Mouse (Mus musculus): ENCODE results near the gene Sin3a. TPM values are rescaled to one million over a fixed set of nuclear protein-coding genes. Genes with fewer than 3 reads are reported as not detected.

The Sin3a gene
- 10 to 100 TPM; 12.5 to 19.6 TPM for total RNA-seq (2021)
- long read RNA-seq, experiment 1, partial matches to known transcripts: 0 of 6 reads
- long read RNA-seq, experiment 1, other reads (novel, unspliced or antisense): 6 of 6 reads
- long read RNA-seq, experiment 2, full-length matches to known transcripts: 1 of 5 reads
- long read RNA-seq, experiment 2, partial matches to known transcripts: 0 of 5 reads
- long read RNA-seq, experiment 2, other reads (novel, unspliced or antisense): 4 of 5 reads

- peak; percentile 68 for DNase-seq
These were observed at the start of gene Sin3a for GRCm38 (mm10) chr9:57071801-57072351. TSS of gene Sin3a (plus strand) at chr9:57072040.

GRCm38 (mm10) chr9:57031756-57032155 lies 40.1 kb upstream of the Sin3a start:
- no peak for DNase-seq

- DNase-seq: no peak
These were observed 15.6 kb upstream of the Sin3a start for GRCm38 (mm10) chr9:57056237-57056636.

GRCm38 (mm10) chr9:57064164-57064563 lies 7.7 kb upstream of the Sin3a start:
- DNase-seq: no peak

DNA sequence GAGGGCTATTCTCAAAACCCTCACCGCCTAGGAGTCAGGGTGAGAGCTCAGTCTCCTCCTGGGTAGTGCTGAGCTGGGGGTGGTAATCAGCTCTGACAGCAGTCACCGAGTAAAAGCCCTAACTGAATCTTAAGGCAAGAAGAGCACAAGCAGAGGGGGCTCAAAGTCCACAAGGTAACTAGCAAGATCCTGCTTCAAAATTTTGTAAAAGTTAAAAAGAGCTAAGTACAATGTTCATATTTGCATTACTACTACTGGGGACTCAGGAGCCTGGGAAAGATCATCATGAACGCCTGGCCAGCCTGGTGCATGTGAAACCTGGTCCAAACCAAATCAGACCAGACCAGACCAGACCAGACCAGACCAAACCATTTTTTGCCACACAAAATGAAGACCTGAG lies 3.6 kb upstream of the Sin3a start:
- no peak for DNase-seq

DNA sequence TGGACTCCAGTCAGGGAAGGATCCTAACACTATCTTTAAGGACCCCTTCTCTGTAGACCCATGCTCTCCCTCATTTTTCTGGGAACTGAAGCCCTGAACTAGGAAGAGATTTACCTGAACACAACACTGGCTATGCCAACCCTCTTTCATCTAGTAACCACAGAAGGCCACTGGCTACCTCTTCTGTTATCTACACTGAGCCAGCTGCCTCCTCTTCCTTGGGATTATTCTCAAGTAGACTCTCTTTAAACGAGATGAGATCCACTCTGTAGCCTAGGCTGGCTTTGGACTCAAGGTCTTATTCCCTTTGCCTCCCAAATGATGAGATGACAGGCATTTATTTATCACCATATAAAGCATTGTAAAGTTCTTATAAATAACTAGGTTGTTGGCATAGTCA lies 1.6 kb upstream of the Sin3a start:
- no peak for DNase-seq

GRCm38 (mm10) chr9:57070800-57071545 lies 867 bp upstream of the Sin3a start:
- no peak for DNase-seq

DNA sequence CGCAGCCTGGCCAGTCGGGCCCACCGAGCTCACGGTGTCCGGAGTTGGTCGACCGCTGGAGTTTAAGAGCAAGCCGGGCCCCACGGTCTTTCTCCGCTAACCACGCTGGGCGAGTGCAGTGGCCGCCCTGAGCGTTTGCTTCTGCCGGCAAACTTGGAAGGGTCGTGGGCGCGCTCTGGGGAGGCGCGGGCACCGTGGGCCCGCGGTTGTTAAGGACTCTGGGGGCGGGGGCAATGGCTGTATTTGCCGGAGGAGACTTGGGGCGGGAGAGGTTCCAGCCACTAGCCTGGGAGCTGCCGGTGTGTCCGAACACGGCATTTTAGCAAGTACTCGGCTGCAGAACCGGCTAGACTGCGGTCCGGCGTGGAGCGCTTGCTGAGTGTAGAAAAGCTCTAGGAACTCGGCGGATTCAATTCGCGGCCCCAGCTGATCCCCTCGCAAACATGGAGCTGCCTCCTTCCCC lies 717 bp downstream of the Sin3a start:
- DNase-seq: no peak

DNA sequence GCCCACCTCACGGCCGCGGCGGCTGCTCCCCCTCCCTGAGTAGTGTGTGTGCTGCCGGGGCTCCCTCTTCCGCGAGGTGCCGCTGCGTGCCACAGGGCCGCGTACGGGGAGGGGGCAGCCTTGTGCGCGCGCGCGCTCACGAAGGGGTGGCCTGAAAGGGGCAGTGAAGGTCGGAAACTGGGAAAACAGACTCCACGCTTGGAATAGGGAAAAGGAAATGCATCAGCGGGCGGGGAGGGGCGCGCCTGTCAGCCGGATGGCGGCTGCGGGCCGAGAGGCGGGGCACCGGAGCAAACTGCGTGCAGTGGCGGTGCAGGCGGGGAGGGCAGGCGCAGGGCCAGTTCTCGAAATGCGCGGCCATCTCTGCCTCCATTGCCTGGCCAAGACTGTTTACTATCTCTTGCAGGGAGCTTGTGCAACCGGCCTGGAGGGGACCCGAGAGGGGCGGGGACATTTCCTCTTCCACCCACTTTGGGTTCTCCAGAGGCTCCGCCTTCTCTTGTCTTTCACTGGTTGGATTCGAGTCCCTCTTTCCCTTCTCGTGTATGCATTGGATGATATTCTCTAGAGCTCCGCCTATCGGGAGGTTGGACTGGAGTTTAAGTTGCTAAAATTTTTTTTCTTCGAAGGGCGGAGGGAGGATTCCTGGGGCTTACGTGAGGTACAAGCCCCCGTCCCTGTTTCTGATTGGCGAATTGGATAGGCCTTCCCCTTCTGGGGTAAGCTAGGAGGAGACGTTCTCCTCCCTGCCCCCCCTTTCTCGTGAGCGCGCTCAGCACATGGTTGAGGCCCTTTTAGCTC lies 1.3 kb downstream of the Sin3a start:
- DNase-seq: peak; percentile 99

- DNase-seq: no peak
These were observed 1.9 kb downstream of the Sin3a start for GRCm38 (mm10) chr9:57073790-57074094.

GRCm38 (mm10) chr9:57074171-57074821 lies 2.5 kb downstream of the Sin3a start:
- DNase-seq: peak; percentile 51

DNA sequence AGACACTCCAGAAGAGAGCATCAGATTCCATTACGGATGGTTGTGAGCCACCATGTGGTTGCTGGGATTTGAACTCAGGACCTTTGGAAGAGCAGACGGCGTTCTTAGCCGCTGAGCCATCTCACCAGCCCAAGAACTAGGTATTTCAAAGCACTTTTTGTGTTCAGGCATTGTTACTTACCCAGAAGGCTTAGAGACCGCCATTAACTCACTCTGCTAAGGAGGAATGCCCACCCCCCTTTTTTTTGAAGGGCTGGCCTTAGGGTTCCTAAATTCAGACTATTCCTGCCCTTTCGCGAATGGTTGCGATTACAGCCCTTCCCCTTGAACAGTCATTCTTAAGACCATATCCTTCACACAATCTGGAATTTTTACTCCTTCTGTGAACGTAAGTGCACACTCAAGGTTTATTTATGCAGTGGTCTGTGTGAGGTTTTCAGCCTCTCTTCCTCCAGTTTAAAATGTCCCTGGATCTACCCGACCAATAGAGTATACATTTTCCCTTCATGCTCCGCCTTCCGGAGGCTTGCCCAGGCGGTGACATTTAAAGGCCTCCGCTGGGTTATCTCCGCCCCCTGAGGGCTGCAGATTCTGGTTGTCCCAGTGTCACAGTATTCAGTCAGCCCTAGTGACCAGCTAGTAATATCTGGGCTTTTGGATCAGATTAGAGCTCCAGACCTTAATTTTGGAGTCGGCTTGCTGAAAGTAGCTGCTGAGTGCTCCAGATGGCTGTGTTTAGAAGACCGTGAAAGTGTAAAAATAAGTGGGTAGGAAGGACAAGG lies 3.2 kb downstream of the Sin3a start:
- peak; percentile 76 for DNase-seq

GRCm38 (mm10) chr9:57075681-57076381 lies 4.0 kb downstream of the Sin3a start:
- peak; percentile 100 for DNase-seq

DNA sequence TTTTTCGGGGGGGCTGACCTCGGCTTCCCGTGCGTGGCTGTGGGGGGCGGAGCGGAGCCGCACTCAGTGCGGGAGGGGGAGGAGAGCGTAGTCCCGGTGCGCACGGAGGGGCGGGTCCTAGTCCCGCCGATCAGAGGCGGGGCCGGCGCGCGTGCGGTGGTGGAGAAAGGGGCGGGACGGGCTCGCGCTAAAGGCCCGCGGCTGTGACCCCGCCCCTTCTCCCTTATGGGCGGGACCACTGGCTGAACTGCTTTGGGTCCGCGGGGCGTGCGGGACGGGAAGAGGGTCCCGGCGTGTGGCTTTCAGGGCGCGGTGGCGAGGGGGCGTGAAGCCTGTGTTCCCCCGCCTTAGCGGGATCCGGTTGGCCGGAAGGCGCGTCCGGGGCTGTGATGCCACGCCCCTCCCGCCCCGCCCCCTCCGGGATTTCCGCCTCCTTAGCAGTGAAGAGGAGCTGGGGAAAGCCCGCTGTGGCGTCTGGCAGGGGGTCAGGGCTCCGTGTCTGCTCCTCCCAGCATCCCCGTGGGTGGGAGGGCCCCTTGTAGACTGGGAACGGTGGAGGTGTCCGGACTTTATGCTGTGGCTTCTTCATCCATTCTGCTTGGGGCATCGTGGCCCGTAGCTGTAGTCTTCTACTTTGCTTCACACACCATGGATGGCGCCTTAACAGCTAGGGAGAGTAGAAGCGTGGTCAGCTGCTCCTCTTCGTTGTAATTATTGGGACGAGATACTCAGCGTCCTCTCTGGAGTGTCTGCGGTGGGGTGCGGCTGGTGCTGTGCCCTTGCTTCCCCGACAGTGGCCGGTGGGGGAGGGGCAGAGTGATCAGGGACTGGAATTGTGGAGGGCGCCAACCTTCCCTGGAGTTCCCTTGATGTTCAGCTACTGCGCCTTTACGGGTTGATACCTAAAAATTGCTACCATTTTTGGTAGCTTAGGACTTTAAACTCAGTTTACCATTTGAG lies 5.1 kb downstream of the Sin3a start:
- peak; percentile 90 for DNase-seq

GRCm38 (mm10) chr9:57082236-57082635 lies 10.4 kb downstream of the Sin3a start:
- DNase-seq: no peak

DNA sequence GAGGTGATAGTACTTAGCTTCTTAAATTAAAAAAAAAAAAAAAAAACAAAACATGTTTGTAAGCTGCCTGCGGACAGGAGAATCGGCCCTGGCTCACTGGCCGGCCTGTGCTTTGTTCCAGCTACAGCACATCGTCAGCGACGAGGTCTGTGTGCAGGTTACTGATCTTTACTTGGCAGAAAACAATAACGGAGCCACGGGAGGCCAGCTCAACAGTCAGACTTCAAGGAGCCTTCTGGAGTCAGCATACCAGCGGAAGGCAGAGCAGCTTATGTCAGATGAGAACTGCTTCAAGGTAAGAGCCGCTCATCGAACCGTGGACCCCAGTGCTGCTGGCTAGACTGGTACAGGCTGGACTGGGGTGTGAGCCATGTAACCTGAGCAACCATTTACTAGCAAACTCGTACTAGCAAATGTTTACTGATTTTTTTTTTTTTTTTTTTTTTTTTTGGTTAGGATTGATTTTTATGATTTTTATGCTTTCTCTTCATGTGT lies 45.5 kb downstream of the Sin3a start:
- DNase-seq: no peak

DNA sequence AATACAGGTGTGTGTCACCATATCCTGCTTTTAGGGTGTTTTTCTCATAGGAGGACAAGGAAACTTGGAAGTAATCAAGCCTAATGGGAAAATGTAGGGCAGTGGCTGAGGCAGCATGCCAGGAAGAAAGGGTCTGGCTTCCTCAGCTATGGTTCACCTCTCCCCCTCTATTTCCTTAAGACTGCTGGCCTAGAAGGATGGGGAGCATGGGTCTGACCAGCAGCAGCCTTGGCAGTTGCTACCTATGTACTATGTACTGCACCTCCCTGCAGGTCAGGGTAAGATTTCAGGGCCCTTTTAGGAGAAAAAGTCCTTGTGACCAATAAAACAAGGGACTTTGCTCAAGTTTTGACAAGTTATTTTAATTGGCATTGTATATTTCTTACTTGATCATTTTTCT lies 57.8 kb downstream of the Sin3a start:
- DNase-seq: no peak

DNA sequence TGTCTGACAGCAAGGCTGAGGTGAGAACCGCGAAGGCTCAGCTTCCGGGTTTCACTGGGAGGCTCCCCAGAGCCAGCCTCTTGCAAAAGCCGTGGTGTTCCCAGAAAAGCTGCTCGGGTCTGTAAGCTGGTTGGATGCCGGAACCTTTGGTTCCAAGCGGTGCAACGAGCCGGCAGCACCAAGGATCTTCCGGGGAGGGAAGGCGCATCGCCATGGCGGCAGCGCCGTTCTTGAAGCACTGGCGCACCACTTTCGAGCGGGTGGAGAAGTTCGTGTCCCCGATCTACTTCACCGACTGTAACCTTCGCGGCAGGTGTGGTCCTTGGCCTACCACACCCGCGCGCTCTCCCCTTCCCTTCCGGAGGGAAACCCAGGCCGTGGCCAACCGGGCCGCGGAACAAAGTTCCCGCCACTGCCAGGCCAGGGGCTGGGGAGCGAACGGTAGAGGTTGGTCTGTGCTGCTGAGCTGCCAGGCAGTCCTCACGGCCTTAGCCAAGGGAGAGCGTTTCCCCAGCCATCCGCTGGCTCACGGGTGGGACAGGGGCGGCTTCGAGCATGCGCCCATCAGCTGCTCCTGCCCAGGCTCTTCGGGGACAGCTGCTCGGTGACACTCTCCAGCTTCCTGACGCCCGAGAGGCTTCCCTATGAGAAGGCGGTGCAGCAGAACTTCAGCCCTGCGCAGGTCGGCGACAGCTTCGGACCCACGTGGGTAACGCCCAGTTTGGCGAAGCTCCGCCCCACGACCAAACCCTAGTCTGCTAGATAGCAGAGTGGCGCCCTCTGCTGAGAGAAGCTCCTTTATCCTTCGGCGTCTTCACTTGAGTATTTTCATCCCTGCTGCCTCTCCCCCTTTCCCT lies 59.0 kb downstream of the Sin3a start, which contains the start of gene Man2c1:
Gene Man2c1 (plus strand): TSS at position 114 of the 857 bp plus-strand sequence.
- peak; percentile 90 for DNase-seq

All from gastrocnemius, postnatal 25 days (tissue).